In genomic region chr6:94283318-94284061, GRCm38 (mm10) we compare ENCODE assay signal across 8 mouse cellular contexts. TPM values are rescaled to one million over a fixed set of nuclear protein-coding genes. Genes with fewer than 3 reads are reported as not detected.
A peak's percentile ranks its signal among the peaks of the same experiment; 100 is the strongest.
DNase-seq lines count a peak whose midpoint lies in the region; ATAC-seq and TF ChIP-seq lines count a peak whose summit lies in the region.

TSS of gene Magi1 (minus strand) at chr6:94283917.

- peak within 1 kb of the TSS; percentile 98 for H3K4me2 ChIP-seq in forebrain, embryonic 16.5 days (ENCODE audit: low read length)
- peak within 1 kb of the TSS; percentile 79 for H3K4me2 ChIP-seq in liver, embryonic 15.5 days
- peak within 1 kb of the TSS; percentile 98 for H3K4me2 ChIP-seq in neural tube, embryonic 14.5 days (ENCODE audit: low read depth, low read length)

- no peaks in the 10 kb centered on the region for H3K9me3 ChIP-seq in forebrain, embryonic 16.5 days (ENCODE audit: control insufficient read depth, low read length)
- H3K9me3 ChIP-seq in liver, embryonic 15.5 days (replicated peaks): no peaks in the 10 kb centered on the region
- no peaks in the 10 kb centered on the region for H3K9me3 ChIP-seq in neural tube, embryonic 14.5 days (ENCODE audit: control insufficient read depth, low read length)

- peak within 1 kb of the TSS; percentile 83 for H3K4me3 ChIP-seq in forebrain, embryonic 16.5 days (replicated peaks; ENCODE audit: low read length)
- H3K4me3 ChIP-seq in liver, embryonic 15.5 days (replicated peaks): peak within 1 kb of the TSS; percentile 64
- peak within 1 kb of the TSS; percentile 79 for H3K4me3 ChIP-seq in neural tube, embryonic 14.5 days (ENCODE audit: low read depth, low read length)
- peak within 1 kb of the TSS; percentile 95 for H3K4me3 ChIP-seq in testis, adult 2 months (ENCODE audit: control insufficient read depth, low read depth, low read length)

- H3K4me1 ChIP-seq in forebrain, embryonic 16.5 days (replicated peaks; ENCODE audit: control insufficient read depth, insufficient read depth, low read length): peaks cover 27% of the 10 kb centered on the region
- H3K4me1 ChIP-seq in liver, embryonic 15.5 days (replicated peaks): peaks cover 11% of the 10 kb centered on the region; the same call in 1 of the 2 replicates
- peaks cover 20% of the 10 kb centered on the region; the same call in 1 of the 2 replicates for H3K4me1 ChIP-seq in neural tube, embryonic 14.5 days (ENCODE audit: control insufficient read depth, insufficient read depth, low read length)
- H3K4me1 ChIP-seq in testis, adult 2 months (ENCODE audit: control insufficient read depth, insufficient read depth, low read length): peaks cover 14% of the 10 kb centered on the region

- TF ChIP-seq CTCF in testis, adult 2 months (IDR thresholded peaks at IDR 0.05; ENCODE audit: control insufficient read depth, insufficient read depth, insufficient replicate concordance, low read depth, low read length): no peak

- TF ChIP-seq POLR2A in testis, adult 2 months (IDR thresholded peaks at IDR 0.05; ENCODE audit: control insufficient read depth, low read depth, low read length): no peak; the same call in 1 of the 2 replicates

- H3K36me3 ChIP-seq in forebrain, embryonic 16.5 days (ENCODE audit: control insufficient read depth, insufficient read depth): no peaks in the 10 kb centered on the region
- H3K36me3 ChIP-seq in liver, embryonic 15.5 days (replicated peaks): no peaks in the 10 kb centered on the region
- H3K36me3 ChIP-seq in neural tube, embryonic 14.5 days (ENCODE audit: control insufficient read depth, insufficient read depth, low read length): no peaks in the 10 kb centered on the region
- H3K36me3 ChIP-seq in testis, adult 2 months (ENCODE audit: control insufficient read depth, insufficient read depth, low read length): no peaks in the 10 kb centered on the region

- intact Hi-C loops in heart, postnatal 25 days (cut with DNase I): loop anchor here (2.0 to 10.0 kb wide), 6 partner anchors 41 to 201 kb away; no protein-coding TSS in a partner anchor

- H3K27me3 ChIP-seq in forebrain, embryonic 16.5 days (replicated peaks; ENCODE audit: control insufficient read depth, insufficient read depth, low read length): no peaks in the 10 kb centered on the region
- H3K27me3 ChIP-seq in liver, embryonic 15.5 days: peaks cover 57% of the 10 kb centered on the region
- no peaks in the 10 kb centered on the region for H3K27me3 ChIP-seq in neural tube, embryonic 14.5 days (ENCODE audit: control insufficient read depth, insufficient read depth, low read length)
- no peaks in the 10 kb centered on the region for H3K27me3 ChIP-seq in testis, adult 2 months (ENCODE audit: control insufficient read depth, insufficient read depth, low read length)

- under 1% methylated on average over 86 of the region's 86 CpGs for WGBS in forebrain, embryonic 16.5 days
- under 1% methylated on average over 86 of the region's 86 CpGs for WGBS in large intestine, adult 2 months
- WGBS in liver, embryonic 15.5 days (ENCODE audit: insufficient replicate concordance): under 1% methylated on average over 86 of the region's 86 CpGs
- WGBS in neural tube, embryonic 14.5 days: under 1% methylated on average over 80 of the region's 86 CpGs

- peak within 1 kb of the TSS; percentile 92 for H3K27ac ChIP-seq in forebrain, embryonic 16.5 days (ENCODE audit: low read length)
- H3K27ac ChIP-seq in liver, embryonic 15.5 days (replicated peaks): peak within 1 kb of the TSS; percentile 86
- peak within 1 kb of the TSS; percentile 86 for H3K27ac ChIP-seq in neural tube, embryonic 14.5 days (ENCODE audit: low read depth, low read length)
- H3K27ac ChIP-seq in testis, adult 2 months (ENCODE audit: control insufficient read depth, insufficient read depth, low read depth, low read length): peak within 1 kb of the TSS; percentile 84

- peak; percentile 98 for ATAC-seq in forebrain, embryonic 16.5 days
- ATAC-seq in liver, embryonic 15.5 days (ENCODE audit: insufficient read depth): peak; percentile 89
- ATAC-seq in neural tube, embryonic 14.5 days (ENCODE audit: low read depth): peak; percentile 97

- peak; percentile 95 for DNase-seq in ES-CJ7 (ENCODE audit: low read depth, low spot score)
- DNase-seq in cerebellum, adult 11 months: peak; percentile 94
- DNase-seq in heart, postnatal 25 days (ENCODE audit: low spot score): peak; percentile 91
- DNase-seq in large intestine, adult 2 months (ENCODE audit: low read depth, low spot score): peak; percentile 72

- H3K9ac ChIP-seq in forebrain, embryonic 16.5 days (replicated peaks; ENCODE audit: low read depth, low read length): peak within 1 kb of the TSS; percentile 75
- H3K9ac ChIP-seq in liver, embryonic 15.5 days: peak within 1 kb of the TSS; percentile 43; the same call in 1 of the 2 replicates
- peak within 1 kb of the TSS; percentile 63 for H3K9ac ChIP-seq in neural tube, embryonic 14.5 days (replicated peaks; ENCODE audit: low read depth, low read length)

RNA-seq across cellular contexts. Expression of gene Magi1, which starts in this region (rescaled TPM):
- polyA plus RNA-seq in forebrain, embryonic 16.5 days (2015; fragmentation: Nextera tagmentation; extraction: Ambion mirVana): 35.7 and 36.2 TPM in 2 replicates
- 10 to 100 TPM; 15.9 to 18.1 TPM for total RNA-seq in heart, postnatal 25 days (2021)
- 5.1 and 9.1 TPM in 2 replicates for polyA plus RNA-seq in large intestine, adult 2 months (2012; rRNA removed)
- polyA plus RNA-seq in liver, embryonic 15.5 days (2015; fragmentation: Nextera tagmentation; extraction: Ambion mirVana): 1.1 TPM in 2 replicates
- 26.9 and 31.4 TPM in 2 replicates for polyA plus RNA-seq in neural tube, embryonic 14.5 days (2014; fragmentation: Nextera tagmentation; extraction: Ambion mirVana)
- 9.2 and 11.1 TPM in 2 replicates for polyA plus RNA-seq in testis, adult 2 months (2012; rRNA removed)

Comparison
In these comparisons a context has a peak if more than half of its experiments do, and no peak if none do; other contexts are left out.
1. Peak in every context shown above with its lines: DNase-seq, ATAC-seq, H3K4me3 ChIP-seq and H3K27ac ChIP-seq.